Mouse (Mus musculus): ENCODE measurements around the gene Atad5.
A peak's percentile ranks its signal among the peaks of the same experiment; 100 is the strongest.

Atad5 gene

DNA sequence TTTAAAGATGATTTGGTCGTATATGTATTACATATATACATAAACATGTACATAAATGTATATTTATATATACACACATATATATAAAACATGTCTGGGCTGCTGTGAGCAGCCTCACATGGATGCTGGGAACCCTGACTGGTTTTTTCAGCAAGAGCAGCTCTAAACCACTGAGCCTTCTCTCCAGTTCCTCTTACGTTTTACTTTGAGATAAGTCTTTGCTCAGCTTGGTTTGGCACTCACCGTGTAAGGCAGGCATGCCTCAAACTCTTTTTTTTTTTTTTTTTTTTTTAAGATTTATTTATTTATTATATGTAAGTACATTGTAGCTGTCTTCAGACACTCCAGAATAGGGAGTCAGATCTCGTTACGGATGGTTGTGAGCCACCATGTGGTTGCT lies 61.4 kb downstream of the Atad5 start:
- DNase-seq (ENCODE audit: low spot score) = no peak

DNA sequence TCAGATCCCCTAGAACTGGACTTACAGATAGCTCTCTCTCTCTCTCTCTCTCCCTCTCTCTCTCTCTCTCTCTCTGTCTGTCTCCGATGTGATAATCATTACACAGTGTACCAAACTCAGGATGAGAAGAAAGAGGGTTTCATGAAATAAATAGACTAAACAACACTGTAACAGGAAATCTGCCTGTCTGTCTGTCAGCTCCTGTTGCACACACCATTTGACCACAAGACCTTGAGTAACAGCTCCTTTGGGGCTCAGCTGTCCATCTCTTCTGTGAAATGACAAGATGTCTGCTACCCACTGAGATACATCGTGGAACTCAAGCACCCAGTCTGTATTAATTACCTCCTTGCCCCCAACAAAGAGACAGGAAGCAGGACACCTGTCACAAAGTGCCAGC lies 62.3 kb downstream of the Atad5 start:
- DNase-seq (ENCODE audit: low spot score) = no peak

DNA sequence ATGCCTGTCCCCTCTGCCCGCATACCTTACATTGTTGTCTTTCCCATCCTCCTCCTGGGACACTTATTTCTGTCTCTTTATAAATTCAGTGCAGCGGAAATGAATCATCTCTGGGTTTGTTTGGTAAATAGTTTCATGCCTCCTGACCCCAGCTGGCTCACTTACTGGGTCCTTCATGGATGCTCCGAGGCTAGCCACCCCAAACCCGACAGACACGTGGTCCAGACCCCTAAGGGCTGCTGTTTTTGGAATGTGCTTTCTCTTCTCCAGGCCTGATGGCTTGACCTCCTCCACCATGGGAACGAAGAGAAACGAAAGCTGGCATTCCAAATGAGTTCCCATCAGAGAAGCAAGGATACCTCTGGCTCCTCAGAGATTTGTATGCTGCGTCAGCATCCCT lies 63.2 kb downstream of the Atad5 start:
- DNase-seq (ENCODE audit: low spot score) = no peak

DNA sequence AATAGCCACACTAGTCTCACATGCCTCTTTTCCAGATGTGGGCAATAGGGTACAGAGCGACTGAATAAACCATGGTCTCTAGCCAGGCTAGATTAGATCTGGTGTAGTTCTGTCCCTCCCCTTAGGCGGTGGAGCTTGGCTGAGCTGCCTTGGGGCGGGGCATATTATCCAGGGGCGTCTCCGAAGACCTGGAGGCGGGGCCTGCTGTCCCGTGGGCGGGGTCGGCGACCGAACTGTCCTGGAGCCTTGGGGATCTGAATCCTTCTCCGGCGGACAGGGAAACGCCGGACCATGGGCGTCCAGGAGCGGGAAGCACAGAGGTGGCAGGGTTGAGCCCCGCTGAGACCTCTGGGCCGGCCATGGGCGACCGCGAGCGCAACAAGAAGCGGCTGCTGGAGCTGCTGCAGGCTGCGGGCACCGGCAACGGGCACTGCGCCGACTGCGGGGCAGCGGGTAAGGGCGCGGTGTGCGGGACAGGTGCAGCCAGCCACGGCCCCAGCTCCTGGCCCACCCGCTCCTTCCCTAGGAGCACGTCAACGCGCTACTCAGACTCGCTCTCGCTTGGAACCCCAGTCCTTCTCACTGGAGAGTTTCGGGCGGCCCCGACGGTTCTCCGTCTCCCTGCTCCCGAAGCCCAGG lies 64.8 kb downstream of the Atad5 start, which contains the start of gene Adap2:
Gene Adap2 (plus strand): TSS at position 249 of the 639 bp plus-strand sequence.
- peak; percentile 92 for DNase-seq (ENCODE audit: low spot score)

GRCm38 (mm10) chr11:80154501-80154900 lies 65.3 kb downstream of the Atad5 start:
- DNase-seq (ENCODE audit: low spot score) = no peak

GRCm38 (mm10) chr11:80155541-80155940 lies 66.3 kb downstream of the Atad5 start:
- no peak for DNase-seq (ENCODE audit: low spot score)

GRCm38 (mm10) chr11:80155961-80156360 lies 66.8 kb downstream of the Atad5 start:
- no peak for DNase-seq (ENCODE audit: low spot score)

DNA sequence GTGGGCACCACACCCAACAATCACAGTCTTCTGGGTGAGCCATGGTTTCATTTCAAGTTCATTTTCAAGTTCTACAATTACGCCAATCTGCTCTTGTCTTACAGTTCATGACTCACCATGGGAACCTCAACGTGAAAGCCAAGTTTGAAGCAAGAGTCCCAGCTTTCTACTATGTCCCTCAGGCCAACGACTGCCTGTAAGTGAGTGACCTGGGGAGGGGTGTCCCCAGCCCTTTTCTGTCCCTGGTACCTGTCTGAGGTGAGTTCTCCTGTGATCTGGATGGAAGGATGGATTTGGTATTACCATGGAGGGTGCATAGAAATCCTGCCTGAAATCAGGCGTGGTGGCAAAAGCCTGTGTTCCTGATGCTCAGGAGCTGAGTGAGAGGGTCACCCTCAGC lies 67.6 kb downstream of the Atad5 start:
- DNase-seq (ENCODE audit: low spot score) = no peak

GRCm38 (mm10) chr11:80159018-80159417 lies 69.8 kb downstream of the Atad5 start:
- no peak for DNase-seq (ENCODE audit: low spot score)

DNA sequence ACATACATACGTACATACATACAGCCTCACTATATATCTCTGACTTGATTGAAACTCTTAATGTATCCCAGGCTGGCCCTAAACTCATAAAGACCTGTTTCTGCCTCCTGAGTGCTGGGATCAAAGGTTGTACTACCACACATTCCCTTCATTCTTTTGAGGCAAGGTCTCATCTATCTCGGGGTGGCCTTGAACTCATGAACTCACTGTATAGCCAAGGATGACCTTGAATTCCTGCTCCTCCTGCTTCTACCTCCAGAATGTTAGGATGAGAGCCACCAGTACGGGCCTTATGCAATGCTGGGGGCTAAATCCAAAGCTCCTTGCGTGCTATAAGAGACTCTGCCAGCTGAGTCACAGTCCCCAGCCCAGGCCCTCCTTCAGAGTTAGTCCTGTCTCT lies 71.8 kb downstream of the Atad5 start:
- DNase-seq (ENCODE audit: low spot score) = no peak

DNA sequence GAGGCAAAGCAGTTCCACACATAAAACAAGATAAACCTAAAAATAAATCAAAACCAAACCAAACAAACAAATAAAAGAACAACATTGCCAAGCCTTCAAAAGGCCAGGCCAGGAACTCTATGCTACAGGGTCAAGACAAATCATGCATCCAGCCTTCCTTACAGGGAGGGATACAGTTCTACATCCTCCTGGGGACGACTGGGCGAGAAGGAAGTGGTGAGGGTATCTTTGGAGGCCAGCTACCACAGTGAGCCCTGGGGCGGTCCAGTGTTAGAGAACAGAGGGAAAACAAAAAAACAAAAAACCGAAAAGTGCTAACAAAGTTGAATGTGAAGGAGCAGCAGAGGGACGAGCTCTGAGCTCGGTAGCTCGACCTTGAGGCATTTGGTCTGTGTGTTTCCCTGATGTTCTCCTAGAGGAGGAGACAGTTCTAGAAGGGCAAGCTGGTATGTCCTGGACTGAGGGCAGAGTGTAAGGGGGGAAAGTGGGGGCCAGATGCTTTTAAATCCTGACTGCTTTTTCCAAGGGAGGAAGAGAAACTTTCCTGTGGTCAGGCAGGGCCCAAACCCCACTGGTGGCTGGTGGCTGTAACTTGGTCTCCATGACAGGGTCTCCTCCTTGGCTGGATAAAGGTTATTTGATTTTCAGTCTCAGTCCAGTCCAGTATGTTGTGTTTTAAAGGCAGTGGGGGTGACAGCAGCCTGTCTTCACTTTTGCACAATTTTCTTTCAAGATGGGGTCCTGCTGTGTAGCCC lies 74.3 kb downstream of the Atad5 start:
- DNase-seq (ENCODE audit: low spot score) = no peak

GRCm38 (mm10) chr11:80164224-80164623 lies 75.0 kb downstream of the Atad5 start:
- no peak for DNase-seq (ENCODE audit: low spot score)

DNA sequence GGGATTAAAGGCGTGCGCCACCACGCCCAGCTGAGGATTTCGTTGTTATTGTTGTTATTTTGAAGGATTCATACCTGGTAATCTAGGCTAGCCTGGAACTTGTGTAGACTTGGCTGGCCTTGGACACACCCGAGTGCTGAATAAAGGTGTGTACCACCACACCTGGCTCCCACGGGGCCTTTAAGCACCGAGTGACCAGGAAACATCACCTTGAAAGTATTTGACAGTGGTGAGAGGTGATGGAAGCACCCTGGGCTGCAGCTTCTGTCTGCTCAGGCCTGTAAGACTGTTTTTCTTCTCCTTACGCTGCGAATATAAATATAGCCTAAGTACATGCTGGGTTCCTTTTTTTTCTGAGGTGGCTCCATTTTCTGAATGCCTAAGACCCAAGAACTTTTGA lies 78.9 kb downstream of the Atad5 start:
- no peak for DNase-seq (ENCODE audit: low spot score)

GRCm38 (mm10) chr11:80168611-80169249 lies 79.5 kb downstream of the Atad5 start:
- no peak for DNase-seq (ENCODE audit: low spot score)

- DNase-seq (ENCODE audit: low spot score) = no peak
Observed at GRCm38 (mm10) chr11:80169629-80170028, 80.4 kb downstream of the Atad5 start.

DNA sequence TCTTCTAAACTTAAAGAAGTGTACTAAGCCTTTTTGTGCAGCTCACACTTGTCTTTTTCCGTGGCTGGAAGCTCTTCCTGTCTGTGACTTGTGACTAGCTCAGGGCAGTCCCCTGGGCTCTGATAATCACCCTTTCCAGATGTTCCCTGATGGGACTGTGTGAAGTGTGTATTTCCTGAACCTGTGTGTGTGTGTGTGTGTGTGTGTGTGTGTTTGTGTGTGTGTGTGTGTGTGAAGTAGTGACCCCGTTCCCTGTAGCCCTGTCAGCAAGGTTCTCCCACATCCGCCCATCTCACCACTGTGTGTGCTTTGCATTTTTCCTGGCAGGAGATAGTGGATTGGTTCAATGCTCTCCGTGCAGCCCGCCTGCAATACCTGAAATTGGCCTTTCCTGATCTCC lies 81.2 kb downstream of the Atad5 start:
- DNase-seq (ENCODE audit: low spot score) = no peak

GRCm38 (mm10) chr11:80171884-80172283 lies 82.7 kb downstream of the Atad5 start:
- no peak for DNase-seq (ENCODE audit: low spot score)

DNA sequence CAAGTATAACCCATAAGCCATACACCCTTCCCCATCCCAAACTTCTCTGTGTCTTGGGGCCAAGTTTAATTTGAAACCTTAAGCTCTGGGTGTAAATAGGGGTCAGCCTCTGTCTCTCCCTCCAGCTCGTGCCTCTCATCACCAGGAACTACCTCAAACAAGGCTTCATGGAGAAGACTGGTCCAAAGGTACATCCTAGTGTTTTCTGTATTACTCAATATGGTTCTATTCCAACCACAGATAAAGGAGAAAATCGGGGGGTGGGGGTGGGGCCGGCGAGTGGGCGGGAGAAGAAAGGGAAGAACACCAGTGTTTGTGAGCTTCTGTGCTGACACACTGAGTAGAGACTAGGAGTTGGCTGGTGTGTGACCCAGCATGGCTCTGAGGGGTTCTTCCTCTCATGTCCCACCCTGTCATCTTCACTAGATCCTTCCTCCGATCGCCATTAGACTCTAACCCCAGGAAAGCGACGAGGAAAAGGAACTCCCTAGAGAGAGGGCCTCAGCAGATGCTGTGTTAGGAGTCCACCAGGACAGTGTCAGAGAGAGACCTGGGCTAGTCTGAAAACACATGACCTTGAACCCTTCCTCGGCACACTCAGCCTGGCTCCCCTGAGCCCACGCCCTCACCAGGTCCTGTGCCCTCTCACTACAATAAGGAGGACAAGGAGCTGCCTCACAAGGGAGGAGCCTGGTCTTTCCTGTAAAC lies 84.9 kb downstream of the Atad5 start:
- DNase-seq (ENCODE audit: low spot score) = no peak

- no peak for DNase-seq (ENCODE audit: low spot score)
Observed at GRCm38 (mm10) chr11:80176911-80177895, 88.0 kb downstream of the Atad5 start.

DNA sequence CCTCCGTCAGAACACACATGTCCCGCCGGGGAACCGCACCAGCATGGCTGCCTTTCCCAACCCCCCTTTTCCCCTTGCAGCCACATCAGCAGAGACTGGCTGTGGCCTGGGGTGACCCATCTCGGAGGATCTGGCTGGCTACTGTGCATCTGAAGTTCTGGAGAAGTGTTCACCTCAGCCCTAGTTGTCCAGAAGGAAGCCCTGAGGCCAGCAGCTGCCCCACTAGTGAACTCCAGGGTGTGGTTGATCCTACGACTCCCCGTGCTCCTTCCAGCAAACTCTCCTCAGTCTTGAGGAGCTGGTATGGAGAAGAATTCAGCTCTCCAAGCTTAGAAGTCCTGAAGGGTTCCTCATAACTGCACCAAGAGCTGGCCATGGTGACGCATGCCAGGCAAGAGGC lies 89.1 kb downstream of the Atad5 start:
- no peak for DNase-seq (ENCODE audit: low spot score)

GRCm38 (mm10) chr11:80181021-80181749 lies 92.0 kb downstream of the Atad5 start:
- DNase-seq (ENCODE audit: low spot score) = no peak

Data from urinary bladder, postnatal 14 days (tissue).